Mouse (Mus musculus) heart, postnatal 0 days (tissue): ENCODE measurements around the gene Tmem44.

Source experiments
- CTCF ChIP-seq: IDR thresholded peaks from 2 replicates; pipeline ENCODE4 v1.5.1; 2016; ENCODE audit warnings: antibody characterized with exemption, control low read depth, low read depth
- EP300 ChIP-seq: IDR thresholded peaks from 2 replicates; pipeline ENCODE4 v1.6.1; 2016; ENCODE audit warnings: antibody characterized with exemption, low read depth

DNA sequence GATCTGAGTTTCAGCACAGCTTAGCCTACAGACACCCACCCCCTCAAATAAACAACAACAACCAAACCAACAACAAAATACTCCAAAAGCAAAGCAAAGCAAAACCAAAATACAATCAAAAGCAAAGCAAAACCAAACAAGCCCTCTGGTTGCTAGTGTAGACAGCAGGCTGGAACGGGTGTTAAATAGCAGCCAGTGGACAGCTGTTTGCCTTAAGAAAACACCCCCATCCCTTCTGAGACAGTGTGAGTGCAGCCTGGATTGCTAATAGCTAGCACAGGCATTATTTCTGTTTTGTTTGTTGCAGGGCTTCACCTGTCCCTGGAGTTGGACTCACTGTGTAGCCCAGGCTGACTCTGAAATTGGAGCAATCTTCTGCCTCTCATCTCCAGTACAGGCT lies 17.7 kb downstream of the Tmem44 start:
- TF ChIP-seq CTCF (no peak), EP300 (no peak)
